Mouse (Mus musculus) bone marrow, adult 2 months (tissue): Measurements from ENCODE around the gene Irgm1. TPM values are rescaled to one million over a fixed set of nuclear protein-coding genes. Genes with fewer than 3 reads are reported as not detected.

Source experiments
- H3K27ac ChIP-seq: fragments of 200-500 bp; 2 replicates; pipeline ENCODE4 v1.5.1; 2012; ENCODE audit warnings: low read depth, mild to moderate bottlenecking, control low read depth, inconsistent platforms, low read length; ENCODE audit not compliant: control insufficient read depth, poor library complexity, insufficient read depth
- H3K4me1 ChIP-seq: fragments of 200-500 bp; 2 replicates; pipeline ENCODE4 v1.6.1; 2011; ENCODE audit warnings: low read length; ENCODE audit not compliant: control insufficient read depth, insufficient read depth
- H3K4me3 ChIP-seq: fragments of 200-500 bp; replicated peaks from 2 replicates; pipeline ENCODE3; 2011; ENCODE audit warnings: mild to moderate bottlenecking, low read depth, low read length, control low read depth; ENCODE audit not compliant: control insufficient read depth
- CTCF ChIP-seq: fragments of 200-500 bp; IDR thresholded peaks from 2 replicates; pipeline ENCODE4 v1.5.1; 2011; ENCODE audit warnings: low read length, control low read depth; ENCODE audit not compliant: control insufficient read depth, insufficient read depth
- POLR2A ChIP-seq: fragments of 200-500 bp; IDR thresholded peaks from 2 replicates; pipeline ENCODE4 v1.6.1; 2011; ENCODE audit warnings: low read depth, mild to moderate bottlenecking, control low read depth, low read length, borderline replicate concordance; ENCODE audit not compliant: control insufficient read depth
- WGBS: fragments of 180-500 bp; shearing (Covaris S2); methylation state at CpG from one replicate; pipeline ENCODE4 v1.1.7; 2018; 5-methylcytosine and 5-hydroxymethylcytosine counted together
- polyA plus RNA-seq: library from polyadenylated mRNA; stranded (reverse); fragments of >200 nt; gene quantifications from 2 replicates; pipeline ENCODE4 v1.2.4, GENCODE M21; 2011; ENCODE audit warnings: low replicate concordance; ENCODE audit not compliant: missing spikeins, insufficient read depth, insufficient read length

Gene Irgm1
- polyA plus RNA-seq, 1 experiment: 21.3 TPM

DNA sequence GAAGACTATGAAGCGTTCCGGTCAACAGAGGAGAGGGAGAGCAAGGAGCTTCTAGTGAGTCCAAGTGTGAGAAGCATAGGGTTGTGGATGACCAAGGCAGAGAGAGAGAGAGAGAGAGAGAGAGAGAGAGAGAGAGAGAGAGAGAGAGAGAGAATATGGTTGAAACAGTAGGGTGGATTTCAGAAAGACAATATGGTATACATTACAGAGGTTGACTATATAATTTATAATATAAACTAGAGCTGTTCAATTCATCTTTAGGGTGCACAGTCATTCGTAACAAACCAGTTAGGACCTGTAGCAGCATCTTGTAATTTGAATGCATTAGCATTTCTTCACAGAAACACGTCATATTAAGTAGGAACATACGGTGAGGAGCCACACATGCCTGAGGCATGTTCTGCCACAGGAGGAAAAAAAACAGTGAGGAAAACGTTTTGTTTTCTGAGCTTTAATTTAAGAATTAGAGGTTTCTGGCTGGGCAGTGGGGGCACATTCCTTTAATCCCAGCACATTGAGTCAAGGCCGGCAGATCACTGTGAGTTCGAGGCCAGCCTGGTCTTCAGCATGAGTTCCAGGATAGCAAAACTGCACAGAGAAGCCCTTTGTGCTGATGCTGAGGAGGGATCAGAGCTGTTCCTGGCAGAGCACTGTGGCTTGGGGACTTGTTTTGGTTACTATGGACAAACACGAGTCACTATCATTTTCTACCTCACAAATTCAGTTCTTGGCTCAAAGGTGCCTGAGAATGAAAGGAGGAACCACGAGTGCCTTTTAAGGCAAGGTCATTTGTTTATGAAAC lies 32.4 kb downstream of the Irgm1 start:
- 73% methylated on average over 10 of the region's 10 CpGs for WGBS
- TF ChIP-seq CTCF: no peak
- TF ChIP-seq POLR2A: no peak
- peaks cover 1% of the 10 kb centered on the region; the same call in 1 of the 2 replicates for H3K4me1 ChIP-seq
- H3K27ac ChIP-seq: no peak overlapping the region
- H3K4me3 ChIP-seq: no peak overlapping the region

- H3K4me3 ChIP-seq: peak overlapping the region; percentile 78
- TF ChIP-seq CTCF (0 out of 2 replicates have a peak, but pooled peaks have one; percentile 4), POLR2A (no peak)
- under 1% methylated on average over 16 of the region's 16 CpGs for WGBS
- peak overlapping the region; percentile 57 for H3K27ac ChIP-seq
- H3K4me1 ChIP-seq: peaks cover 1% of the 10 kb centered on the region; the same call in 1 of the 2 replicates
Measured at GRCm38 (mm10) chr11:48838181-48838797, 33.2 kb downstream of the Irgm1 start.

DNA sequence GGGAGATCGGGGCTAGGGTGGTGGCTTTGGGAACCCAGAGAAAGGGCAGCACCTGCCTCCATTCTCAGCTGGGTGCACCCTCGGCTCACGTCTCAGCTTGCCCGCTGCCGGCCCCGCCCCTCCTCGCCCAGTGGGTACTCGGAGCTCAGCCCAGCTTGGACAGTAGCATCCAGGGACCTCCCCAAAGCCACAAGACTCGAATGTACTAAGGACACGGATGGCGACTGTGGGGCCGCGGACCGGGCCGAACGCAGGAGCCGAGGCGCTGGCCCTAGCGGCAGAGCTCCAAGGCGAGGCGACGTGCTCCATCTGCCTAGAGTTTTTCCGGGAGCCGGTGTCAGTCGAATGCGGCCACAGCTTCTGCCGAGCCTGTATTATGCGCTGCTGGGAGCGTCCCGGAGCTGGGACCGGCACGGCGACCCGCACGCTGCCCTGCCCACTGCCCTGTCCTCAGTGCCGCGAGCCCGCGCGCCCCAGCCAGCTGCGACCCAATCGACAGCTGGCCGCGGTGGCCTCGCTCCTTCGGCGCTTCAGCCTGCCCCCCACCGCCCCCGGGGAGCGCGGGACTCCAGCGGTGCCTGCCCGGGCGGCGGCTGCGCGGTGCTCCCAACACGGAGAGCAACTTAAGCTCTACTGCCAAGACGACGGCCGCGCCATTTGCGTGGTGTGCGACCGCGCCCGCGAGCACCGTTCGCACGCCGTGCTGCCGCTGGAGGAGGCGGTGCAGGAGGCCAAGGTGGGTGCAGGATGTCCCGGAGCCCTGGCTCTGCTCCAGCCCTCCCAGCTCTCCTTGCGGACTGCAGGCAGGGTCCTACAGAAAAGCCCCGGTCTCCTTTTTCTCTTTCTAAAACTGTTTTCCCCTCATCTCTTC lies 33.9 kb downstream of the Irgm1 start:
- peak overlapping the region; percentile 78 for H3K4me3 ChIP-seq
- H3K27ac ChIP-seq: peak overlapping the region; percentile 57
- TF ChIP-seq POLR2A (no peak), CTCF (no peak)
- WGBS: under 1% methylated on average over 77 of the region's 77 CpGs
- H3K4me1 ChIP-seq: peaks cover 1% of the 10 kb centered on the region; the same call in 1 of the 2 replicates

GRCm38 (mm10) chr11:48836990-48837309 lies 34.5 kb downstream of the Irgm1 start:
- TF ChIP-seq CTCF (no peak), POLR2A (no peak)
- Histone ChIP-seq H3K4me1 (no peaks in the 10 kb centered on the region; the same call in 1 of the 2 replicates), H3K27ac (peak overlapping the region; percentile 57; the same call in 1 of the 2 replicates), H3K4me3 (peak overlapping the region; percentile 78)
- WGBS: 57% methylated on average over 11 of the region's 11 CpGs

- Histone ChIP-seq H3K4me1 (no peaks in the 10 kb centered on the region; the same call in 1 of the 2 replicates), H3K27ac (no peak overlapping the region), H3K4me3 (no peak overlapping the region)
- 77% methylated on average over 6 of the region's 6 CpGs for WGBS
- no peak for TF ChIP-seq CTCF
- no peak for TF ChIP-seq POLR2A
Measured at GRCm38 (mm10) chr11:48835923-48836322, 35.6 kb downstream of the Irgm1 start.

- under 1% methylated on average over 30 of the region's 30 CpGs for WGBS
- TF ChIP-seq POLR2A (no peak), CTCF (no peak)
- Histone ChIP-seq H3K4me1 (no peaks in the 10 kb centered on the region; the same call in 1 of the 2 replicates), H3K27ac (peak overlapping the region; percentile 54), H3K4me3 (peak overlapping the region; percentile 67)
Measured at GRCm38 (mm10) chr11:48833731-48834639, 37.5 kb downstream of the Irgm1 start.

- TF ChIP-seq POLR2A: no peak
- TF ChIP-seq CTCF: no peak
- Histone ChIP-seq H3K4me1 (no peaks in the 10 kb centered on the region; the same call in 1 of the 2 replicates), H3K4me3 (peak overlapping the region; percentile 67), H3K27ac (no peak overlapping the region)
- WGBS: 8% methylated on average over 9 of the region's 9 CpGs
Measured at GRCm38 (mm10) chr11:48833078-48833730, 38.3 kb downstream of the Irgm1 start.
